Mouse (Mus musculus) neural tube, embryonic 12.5 days (tissue): ENCODE data around the gene Ppil4. TPM values are rescaled to one million over a fixed set of nuclear protein-coding genes. Genes with fewer than 3 reads are reported as not detected.
"Not testable (repeated sequence)": the region's sequence is repeated elsewhere in the genome, so short reads cannot be mapped to it uniquely, and the experiment has no call there.

Experiments
- ATAC-seq: fragments of 200-750 bp; cut with Nextera tagmentation; 2 replicates; pipeline ENCODE4 v1.8.0; 2017; ENCODE audit warnings: low read depth, mild to moderate bottlenecking, moderate TSS enrichment, moderate library complexity; ENCODE audit not compliant: low FRiP score
- H3K27ac ChIP-seq: fragments of 300-500 bp; sonication (generic); 2 replicates; pipeline ENCODE4 v1.5.1; 2016
- H3K27me3 ChIP-seq: fragments of 300-500 bp; sonication (generic); replicated peaks from 2 replicates; pipeline ENCODE4 v1.6.1; 2016; ENCODE audit warnings: mild to moderate bottlenecking
- H3K36me3 ChIP-seq: fragments of 300-500 bp; sonication (generic); 2 replicates; pipeline ENCODE4 v1.6.1; 2016; ENCODE audit warnings: mild to moderate bottlenecking
- H3K4me1 ChIP-seq: fragments of 300-500 bp; sonication (generic); 2 replicates; pipeline ENCODE4 v1.6.1; 2016
- H3K4me2 ChIP-seq: fragments of 300-500 bp; sonication (generic); replicated peaks from 2 replicates; pipeline ENCODE4 v1.6.1; 2016; ENCODE audit warnings: mild to moderate bottlenecking
- H3K4me3 ChIP-seq: fragments of 300-500 bp; sonication (generic); 2 replicates; pipeline ENCODE4 v1.5.1; 2016
- H3K9ac ChIP-seq: fragments of 300-500 bp; sonication (generic); 2 replicates; pipeline ENCODE4 v1.6.1; 2016; ENCODE audit warnings: mild to moderate bottlenecking
- H3K9me3 ChIP-seq: fragments of 300-500 bp; sonication (generic); 2 replicates; pipeline ENCODE4 v1.6.1; 2016; ENCODE audit warnings: mild to moderate bottlenecking
- WGBS: fragments of 180-500 bp; shearing (Covaris S2); methylation state at CpG from one replicate; pipeline ENCODE4 v1.1.7; 2016; 5-methylcytosine and 5-hydroxymethylcytosine counted together
- polyA plus RNA-seq: library from polyadenylated mRNA; unstranded; fragments of >200 nt; fragmentation: Nextera tagmentation; extraction: Ambion mirVana; gene quantifications from 2 replicates; pipeline ENCODE4 v1.2.1, GENCODE M21; 2016

Gene Ppil4
- 46.6 and 52.4 TPM in 2 replicates for polyA plus RNA-seq

DNA sequence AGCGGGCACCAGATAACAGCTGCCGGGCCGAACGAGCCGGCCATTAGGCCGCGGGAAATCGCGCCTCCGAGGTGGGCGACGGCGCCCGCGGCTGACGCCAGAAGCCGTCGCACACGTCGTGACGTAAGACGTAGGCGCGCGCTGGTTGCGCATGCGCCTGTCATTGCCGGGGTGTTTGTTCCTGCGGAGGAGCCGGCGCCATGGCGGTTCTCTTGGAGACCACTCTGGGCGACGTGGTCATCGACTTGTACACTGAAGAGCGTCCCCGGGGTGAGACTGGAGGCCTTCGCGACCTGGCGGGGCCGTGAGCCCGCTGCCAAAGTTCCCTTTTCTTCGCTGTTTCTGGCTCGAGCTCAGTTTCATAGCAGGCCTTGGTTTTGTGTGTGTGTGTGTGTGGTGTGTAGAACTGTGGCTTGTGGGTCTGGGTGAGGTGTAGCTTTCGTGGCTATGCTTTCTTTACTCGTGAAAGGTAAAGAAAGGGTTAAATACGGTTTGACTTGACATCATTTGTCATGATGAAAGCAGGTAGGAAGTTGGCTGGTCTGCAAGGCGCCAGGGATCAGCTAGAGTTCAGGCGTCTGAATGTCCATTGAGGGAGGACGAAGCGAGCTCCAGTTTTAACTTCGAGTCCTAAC, at the start of gene Ppil4, which contains the start of gene Ginm1:
TSS of gene Ppil4 (plus strand) at position 141 of the 635 bp plus-strand sequence.
TSS of gene Ginm1 (minus strand) at position 74 of the 635 bp plus-strand sequence.
- H3K9ac ChIP-seq = peak within 1 kb of the TSS; percentile 82
- peak within 1 kb of the TSS; percentile 76 for H3K4me2 ChIP-seq
- peaks cover 8% of the 10 kb centered on the region for H3K4me1 ChIP-seq
- WGBS = under 1% methylated on average over 52 of the region's 52 CpGs
- H3K27me3 ChIP-seq = no peaks in the 10 kb centered on the region
- peak; percentile 95 for ATAC-seq
- peak within 1 kb of the TSS; percentile 86 for H3K4me3 ChIP-seq
- H3K9me3 ChIP-seq = no peaks in the 10 kb centered on the region
- H3K36me3 ChIP-seq = peaks cover 33% of the 10 kb centered on the region
- H3K27ac ChIP-seq = no peak within 1 kb of the TSS

- H3K9me3 ChIP-seq, H3K4me1 ChIP-seq, H3K4me3 ChIP-seq, H3K9ac ChIP-seq, H3K4me2 ChIP-seq, H3K27me3 ChIP-seq, ATAC-seq, H3K27ac ChIP-seq: not testable (repeated sequence)
- 97% methylated on average over 6 of the region's 6 CpGs for WGBS
- H3K36me3 ChIP-seq = peaks cover 63% of the 10 kb centered on the region
Measured at GRCm38 (mm10) chr10:7745528-7745927, 47.2 kb upstream of the Ppil4 start.

GRCm38 (mm10) chr10:7748752-7749151, 43.9 kb upstream of the Ppil4 start:
- WGBS = 93% methylated on average over 6 of the region's 6 CpGs
- H3K9me3 ChIP-seq = no peaks in the 10 kb centered on the region
- no peak for ATAC-seq
- no peak overlapping the region for H3K27ac ChIP-seq
- no peak overlapping the region for H3K4me3 ChIP-seq
- H3K4me1 ChIP-seq = no peaks in the 10 kb centered on the region
- no peak overlapping the region for H3K9ac ChIP-seq
- H3K27me3 ChIP-seq = no peaks in the 10 kb centered on the region
- no peak overlapping the region for H3K4me2 ChIP-seq
- peaks cover 60% of the 10 kb centered on the region for H3K36me3 ChIP-seq

- no peak overlapping the region for H3K4me3 ChIP-seq
- no peak for ATAC-seq
- no peak overlapping the region for H3K4me2 ChIP-seq
- no peaks in the 10 kb centered on the region for H3K27me3 ChIP-seq
- H3K4me1 ChIP-seq = no peaks in the 10 kb centered on the region
- no peak overlapping the region for H3K27ac ChIP-seq
- WGBS = 97% methylated on average over 2 of the region's 2 CpGs
- no peak overlapping the region for H3K9ac ChIP-seq
- peaks cover 66% of the 10 kb centered on the region for H3K36me3 ChIP-seq
- H3K9me3 ChIP-seq = no peaks in the 10 kb centered on the region
Measured at GRCm38 (mm10) chr10:7757544-7757943, 35.1 kb upstream of the Ppil4 start.

GRCm38 (mm10) chr10:7772346-7772745, 20.3 kb upstream of the Ppil4 start:
- no peak overlapping the region for H3K4me3 ChIP-seq
- no peaks in the 10 kb centered on the region for H3K4me1 ChIP-seq
- no peaks in the 10 kb centered on the region for H3K27me3 ChIP-seq
- H3K36me3 ChIP-seq = peaks cover 77% of the 10 kb centered on the region
- no peaks in the 10 kb centered on the region for H3K9me3 ChIP-seq
- H3K27ac ChIP-seq = no peak overlapping the region
- H3K9ac ChIP-seq = no peak overlapping the region
- ATAC-seq = no peak
- H3K4me2 ChIP-seq = no peak overlapping the region
- 96% methylated on average over 4 of the region's 4 CpGs for WGBS

DNA sequence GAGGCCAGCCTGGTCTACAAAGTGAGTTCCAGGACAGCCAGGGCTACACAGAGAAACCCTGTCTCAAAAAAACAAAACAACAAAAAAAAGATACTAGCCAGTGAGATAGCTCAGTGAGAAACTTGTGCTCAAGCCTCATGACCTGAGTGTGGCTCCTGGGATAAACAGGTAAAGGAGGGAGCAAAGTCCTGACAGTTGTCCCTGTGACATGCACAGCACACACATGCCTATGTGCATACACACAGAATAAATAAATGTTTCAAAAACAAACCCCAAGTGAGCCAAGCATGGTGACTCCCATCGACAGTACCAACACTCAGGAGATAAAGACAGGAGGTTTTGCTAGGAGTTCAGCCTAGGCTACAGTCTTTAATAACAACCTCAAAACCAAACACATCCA, 19.9 kb upstream of the Ppil4 start:
- Histone ChIP-seq H3K27me3 (no peaks in the 10 kb centered on the region), H3K27ac (no peak overlapping the region), H3K36me3 (peaks cover 74% of the 10 kb centered on the region), H3K9me3 (no peaks in the 10 kb centered on the region), H3K9ac (no peak overlapping the region), H3K4me1 (no peaks in the 10 kb centered on the region), H3K4me2 (no peak overlapping the region), H3K4me3 (no peak overlapping the region)
- ATAC-seq = no peak
- 96% methylated on average over 1 of the region's 1 CpGs for WGBS

DNA sequence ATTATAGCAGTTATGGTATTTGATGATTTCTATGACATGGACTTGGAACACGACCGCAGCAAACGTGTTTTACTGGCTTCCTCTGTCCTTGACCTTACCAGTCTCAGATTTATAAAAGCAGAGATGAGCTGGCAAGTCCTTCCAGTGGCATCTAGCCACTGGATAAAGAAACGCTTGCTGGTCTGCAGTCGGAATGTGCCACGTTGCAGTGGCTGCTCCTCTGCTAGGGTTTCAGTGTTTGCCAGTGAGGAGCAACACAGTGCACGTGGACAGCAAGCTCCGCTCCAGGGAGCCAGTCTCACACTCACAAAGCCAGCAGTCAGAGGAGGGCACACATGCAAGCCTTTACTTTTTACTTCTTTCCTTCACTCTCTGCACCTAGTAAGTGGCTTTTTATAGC, 17.3 kb upstream of the Ppil4 start:
- H3K27ac ChIP-seq = no peak overlapping the region
- no peak overlapping the region for H3K9ac ChIP-seq
- H3K36me3 ChIP-seq = peaks cover 56% of the 10 kb centered on the region
- no peak overlapping the region for H3K4me3 ChIP-seq
- no peak for ATAC-seq
- no peak overlapping the region for H3K4me2 ChIP-seq
- H3K27me3 ChIP-seq = no peaks in the 10 kb centered on the region
- H3K9me3 ChIP-seq = no peaks in the 10 kb centered on the region
- 94% methylated on average over 8 of the region's 8 CpGs for WGBS
- H3K4me1 ChIP-seq = peaks cover 5% of the 10 kb centered on the region; the same call in 1 of the 2 replicates

DNA sequence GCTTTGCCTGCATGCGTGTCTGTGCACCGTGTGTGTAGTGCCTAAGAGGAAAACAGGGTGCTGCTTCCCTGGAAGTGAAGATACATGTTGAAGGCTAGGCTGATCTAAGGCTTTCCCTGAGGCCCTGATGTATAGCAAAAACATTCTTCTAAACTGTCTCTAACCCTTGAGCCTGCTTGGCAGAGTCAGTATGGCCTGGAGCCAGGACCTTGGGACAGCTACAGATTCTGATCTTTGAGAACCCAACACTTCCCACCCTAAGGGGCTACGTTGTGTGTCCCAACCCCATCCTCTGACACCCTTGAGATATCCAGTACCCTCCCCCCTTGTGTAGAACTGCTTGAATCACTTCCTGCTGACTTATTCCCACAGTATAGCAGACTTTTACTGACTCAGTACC, 14.3 kb upstream of the Ppil4 start:
- Histone ChIP-seq H3K9me3 (no peaks in the 10 kb centered on the region), H3K4me3 (no peak overlapping the region), H3K27ac (no peak overlapping the region), H3K36me3 (peaks cover 29% of the 10 kb centered on the region), H3K27me3 (no peaks in the 10 kb centered on the region), H3K9ac (no peak overlapping the region), H3K4me2 (no peak overlapping the region), H3K4me1 (peaks cover 5% of the 10 kb centered on the region; the same call in 1 of the 2 replicates)
- no peak for ATAC-seq
- WGBS = 100% methylated on average over 3 of the region's 3 CpGs

GRCm38 (mm10) chr10:7779751-7780237, 12.9 kb upstream of the Ppil4 start:
- peaks cover 18% of the 10 kb centered on the region for H3K36me3 ChIP-seq
- 19% methylated on average over 7 of the region's 7 CpGs for WGBS
- H3K9ac ChIP-seq = peak overlapping the region; percentile 86
- peak overlapping the region; percentile 92 for H3K4me3 ChIP-seq
- H3K4me1 ChIP-seq = peaks cover 5% of the 10 kb centered on the region; the same call in 1 of the 2 replicates
- ATAC-seq = no peak; the same call in none of the 2 replicates
- no peaks in the 10 kb centered on the region for H3K27me3 ChIP-seq
- peak overlapping the region; percentile 76 for H3K4me2 ChIP-seq
- H3K9me3 ChIP-seq = no peaks in the 10 kb centered on the region
- H3K27ac ChIP-seq = no peak overlapping the region

- no peak overlapping the region; the same call in 1 of the 2 replicates for H3K27ac ChIP-seq
- H3K4me1 ChIP-seq = peaks cover 5% of the 10 kb centered on the region; the same call in 1 of the 2 replicates
- peak overlapping the region; percentile 92 for H3K4me3 ChIP-seq
- peak; percentile 89 for ATAC-seq
- peak overlapping the region; percentile 76 for H3K4me2 ChIP-seq
- peaks cover 12% of the 10 kb centered on the region for H3K36me3 ChIP-seq
- peak overlapping the region; percentile 86 for H3K9ac ChIP-seq
- H3K27me3 ChIP-seq = no peaks in the 10 kb centered on the region
- under 1% methylated on average over 64 of the region's 77 CpGs for WGBS
- no peaks in the 10 kb centered on the region for H3K9me3 ChIP-seq
Measured at GRCm38 (mm10) chr10:7780238-7781176, 12.2 kb upstream of the Ppil4 start.

DNA sequence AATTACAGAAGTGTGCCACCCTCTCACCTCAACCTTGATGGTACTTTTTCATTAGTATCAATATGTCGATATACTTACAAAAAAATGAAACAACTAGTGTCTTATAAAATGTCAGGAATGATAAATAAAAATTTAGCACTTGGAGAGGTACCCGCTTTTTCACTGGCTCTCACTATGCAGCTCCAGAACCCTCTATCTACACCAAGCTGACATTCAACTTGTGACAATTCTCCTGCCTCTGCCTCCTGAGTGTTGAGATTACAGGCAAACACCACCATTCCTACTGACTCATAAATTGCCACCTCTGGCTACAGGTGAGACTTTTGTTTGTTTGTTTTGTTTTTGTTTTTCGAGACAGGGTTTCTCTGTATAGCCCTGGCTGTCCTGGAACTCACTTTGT, 11.5 kb upstream of the Ppil4 start:
- no peak overlapping the region for H3K27ac ChIP-seq
- peaks cover 9% of the 10 kb centered on the region for H3K36me3 ChIP-seq
- peak overlapping the region; percentile 76 for H3K4me2 ChIP-seq
- peaks cover 5% of the 10 kb centered on the region; the same call in 1 of the 2 replicates for H3K4me1 ChIP-seq
- H3K4me3 ChIP-seq = peak overlapping the region; percentile 92
- ATAC-seq = peak; percentile 36
- H3K9me3 ChIP-seq = no peaks in the 10 kb centered on the region
- H3K9ac ChIP-seq = 0 out of 2 replicates have a peak overlapping the region, but pooled peaks have one; percentile 33
- no peaks in the 10 kb centered on the region for H3K27me3 ChIP-seq
- 61% methylated on average over 3 of the region's 3 CpGs for WGBS

GRCm38 (mm10) chr10:7787319-7787718, 5.4 kb upstream of the Ppil4 start:
- peaks cover 2% of the 10 kb centered on the region; the same call in 1 of the 2 replicates for H3K4me1 ChIP-seq
- ATAC-seq = no peak
- H3K9me3 ChIP-seq = no peaks in the 10 kb centered on the region
- peaks cover 16% of the 10 kb centered on the region; the same call in 1 of the 2 replicates for H3K36me3 ChIP-seq
- 43% methylated on average over 2 of the region's 2 CpGs for WGBS
- H3K27me3 ChIP-seq = no peaks in the 10 kb centered on the region
- no peak overlapping the region for H3K4me3 ChIP-seq
- no peak overlapping the region for H3K4me2 ChIP-seq
- H3K9ac ChIP-seq = no peak overlapping the region
- H3K27ac ChIP-seq = no peak overlapping the region
